Mouse (Mus musculus): ENCODE results near the gene Gstp3. TPM values are rescaled to one million over a fixed set of nuclear protein-coding genes. Genes with fewer than 3 reads are reported as not detected.

The Gstp3 gene
- polyA plus RNA-seq, 1 experiment: 23.6 TPM

GRCm38 (mm10) chr19:4093772-4094171 lies 34.4 kb upstream of the Gstp3 start:
- Histone ChIP-seq H3K36me3 (ENCODE audit: control insufficient read depth, insufficient read depth, low read length) (no peaks in the 10 kb centered on the region), H3K27ac (ENCODE audit: control insufficient read depth, insufficient read depth, low read length) (no peak overlapping the region), H3K27me3 (ENCODE audit: control insufficient read depth, insufficient read depth, low read length) (no peaks in the 10 kb centered on the region), H3K4me1 (replicated peaks; ENCODE audit: control insufficient read depth, insufficient read depth, low read length) (peaks cover 27% of the 10 kb centered on the region), H3K4me3 (ENCODE audit: control insufficient read depth, insufficient read depth, low read length) (no peak overlapping the region)
- 26% methylated on average over 7 of the region's 7 CpGs for WGBS
- DNase-seq: no peak
- TF ChIP-seq POLR2A (IDR thresholded peaks at IDR 0.05; ENCODE audit: control insufficient read depth, extremely low read depth, insufficient read depth, low read length, poor library complexity): no peak
- no peak for TF ChIP-seq CTCF (IDR thresholded peaks at IDR 0.05; ENCODE audit: borderline replicate concordance, control insufficient read depth, extremely low read depth, insufficient read depth, low read length, poor library complexity)

GRCm38 (mm10) chr19:4092750-4093149 lies 33.4 kb upstream of the Gstp3 start:
- Histone ChIP-seq H3K36me3 (ENCODE audit: control insufficient read depth, insufficient read depth, low read length) (no peaks in the 10 kb centered on the region), H3K4me3 (ENCODE audit: control insufficient read depth, insufficient read depth, low read length) (no peak overlapping the region), H3K4me1 (replicated peaks; ENCODE audit: control insufficient read depth, insufficient read depth, low read length) (peaks cover 18% of the 10 kb centered on the region), H3K27ac (ENCODE audit: control insufficient read depth, insufficient read depth, low read length) (no peak overlapping the region), H3K27me3 (ENCODE audit: control insufficient read depth, insufficient read depth, low read length) (no peaks in the 10 kb centered on the region)
- no peak for DNase-seq
- 86% methylated on average over 3 of the region's 3 CpGs for WGBS
- TF ChIP-seq POLR2A (IDR thresholded peaks at IDR 0.05; ENCODE audit: control insufficient read depth, extremely low read depth, insufficient read depth, low read length, poor library complexity) (no peak), CTCF (IDR thresholded peaks at IDR 0.05; ENCODE audit: borderline replicate concordance, control insufficient read depth, extremely low read depth, insufficient read depth, low read length, poor library complexity) (no peak)

GRCm38 (mm10) chr19:4091383-4091782 lies 32.0 kb upstream of the Gstp3 start:
- 18% methylated on average over 2 of the region's 2 CpGs for WGBS

DNA sequence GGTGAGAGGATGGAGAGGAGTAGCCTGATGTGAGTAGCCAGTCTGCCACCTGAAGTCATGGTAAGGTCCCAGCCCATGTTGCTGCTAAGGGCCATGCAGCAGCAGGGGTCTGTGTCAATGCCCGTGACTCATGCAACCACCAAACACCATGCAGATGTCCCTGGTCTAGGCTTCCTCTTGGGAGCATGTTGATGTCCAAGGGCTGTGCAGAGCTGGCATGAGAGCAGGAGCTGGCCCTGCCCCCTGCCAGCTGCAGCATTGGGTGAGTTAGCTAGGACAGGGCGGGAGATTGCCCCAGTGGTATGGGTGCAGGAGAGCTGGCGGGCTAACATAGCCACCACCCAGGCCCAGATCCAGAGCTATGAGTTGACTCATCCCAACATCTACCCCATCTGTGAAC lies 31.1 kb upstream of the Gstp3 start:
- no peak overlapping the region for H3K4me3 ChIP-seq (ENCODE audit: control insufficient read depth, insufficient read depth, low read length)
- DNase-seq: no peak
- TF ChIP-seq POLR2A (IDR thresholded peaks at IDR 0.05; ENCODE audit: control insufficient read depth, extremely low read depth, insufficient read depth, low read length, poor library complexity) (no peak), CTCF (IDR thresholded peaks at IDR 0.05; ENCODE audit: borderline replicate concordance, control insufficient read depth, extremely low read depth, insufficient read depth, low read length, poor library complexity) (no peak)
- H3K4me1 ChIP-seq (replicated peaks; ENCODE audit: control insufficient read depth, insufficient read depth, low read length): peaks cover 9% of the 10 kb centered on the region
- no peaks in the 10 kb centered on the region for H3K27me3 ChIP-seq (ENCODE audit: control insufficient read depth, insufficient read depth, low read length)
- WGBS: 94% methylated on average over 3 of the region's 3 CpGs
- no peaks in the 10 kb centered on the region for H3K36me3 ChIP-seq (ENCODE audit: control insufficient read depth, insufficient read depth, low read length)
- no peak overlapping the region for H3K27ac ChIP-seq (ENCODE audit: control insufficient read depth, insufficient read depth, low read length)

More at GRCm38 (mm10) chr19:4091383-4091782, 32.0 kb upstream of the Gstp3 start:
- TF ChIP-seq CTCF (IDR thresholded peaks at IDR 0.05; ENCODE audit: borderline replicate concordance, control insufficient read depth, extremely low read depth, insufficient read depth, low read length, poor library complexity): no peak
- TF ChIP-seq POLR2A (IDR thresholded peaks at IDR 0.05; ENCODE audit: control insufficient read depth, extremely low read depth, insufficient read depth, low read length, poor library complexity): no peak
- H3K27me3 ChIP-seq (ENCODE audit: control insufficient read depth, insufficient read depth, low read length): no peaks in the 10 kb centered on the region
- no peak for DNase-seq
- H3K27ac ChIP-seq (ENCODE audit: control insufficient read depth, insufficient read depth, low read length): no peak overlapping the region
- H3K36me3 ChIP-seq (ENCODE audit: control insufficient read depth, insufficient read depth, low read length): no peaks in the 10 kb centered on the region
- H3K4me3 ChIP-seq (ENCODE audit: control insufficient read depth, insufficient read depth, low read length): no peak overlapping the region
- H3K4me1 ChIP-seq (replicated peaks; ENCODE audit: control insufficient read depth, insufficient read depth, low read length): peaks cover 11% of the 10 kb centered on the region

GRCm38 (mm10) chr19:4089128-4089527 lies 29.8 kb upstream of the Gstp3 start:
- DNase-seq: no peak
- 94% methylated on average over 6 of the region's 6 CpGs for WGBS
- Histone ChIP-seq H3K4me1 (replicated peaks; ENCODE audit: control insufficient read depth, insufficient read depth, low read length) (peaks cover 7% of the 10 kb centered on the region), H3K4me3 (ENCODE audit: control insufficient read depth, insufficient read depth, low read length) (no peak overlapping the region), H3K27me3 (ENCODE audit: control insufficient read depth, insufficient read depth, low read length) (no peaks in the 10 kb centered on the region), H3K27ac (ENCODE audit: control insufficient read depth, insufficient read depth, low read length) (no peak overlapping the region), H3K36me3 (ENCODE audit: control insufficient read depth, insufficient read depth, low read length) (no peaks in the 10 kb centered on the region)
- TF ChIP-seq CTCF (IDR thresholded peaks at IDR 0.05; ENCODE audit: borderline replicate concordance, control insufficient read depth, extremely low read depth, insufficient read depth, low read length, poor library complexity): no peak
- no peak for TF ChIP-seq POLR2A (IDR thresholded peaks at IDR 0.05; ENCODE audit: control insufficient read depth, extremely low read depth, insufficient read depth, low read length, poor library complexity)

DNA sequence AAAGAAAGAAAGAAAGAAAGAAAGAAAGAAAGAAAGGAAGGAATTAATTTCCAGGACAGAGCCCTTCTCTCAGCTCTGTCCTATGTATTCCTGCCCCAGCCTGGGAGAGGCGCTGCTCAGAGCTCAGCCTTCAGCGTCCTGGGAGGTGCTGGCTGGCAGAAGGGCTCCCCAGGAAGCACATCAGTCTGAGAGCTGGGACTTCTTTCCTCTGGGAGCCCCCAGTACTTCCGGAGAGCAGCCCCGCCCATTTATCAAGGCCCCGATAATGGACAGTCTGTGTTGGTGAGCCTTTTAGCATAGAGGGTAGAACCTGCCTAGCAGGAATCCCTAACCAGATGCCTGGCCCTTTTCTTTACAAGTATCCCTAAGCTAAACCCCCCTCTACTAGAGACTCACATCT lies 28.8 kb upstream of the Gstp3 start:
- Histone ChIP-seq H3K27me3 (ENCODE audit: control insufficient read depth, insufficient read depth, low read length) (no peaks in the 10 kb centered on the region), H3K27ac (ENCODE audit: control insufficient read depth, insufficient read depth, low read length) (no peak overlapping the region), H3K36me3 (ENCODE audit: control insufficient read depth, insufficient read depth, low read length) (no peaks in the 10 kb centered on the region), H3K4me3 (ENCODE audit: control insufficient read depth, insufficient read depth, low read length) (no peak overlapping the region), H3K4me1 (replicated peaks; ENCODE audit: control insufficient read depth, insufficient read depth, low read length) (no peaks in the 10 kb centered on the region)
- no peak for TF ChIP-seq CTCF (IDR thresholded peaks at IDR 0.05; ENCODE audit: borderline replicate concordance, control insufficient read depth, extremely low read depth, insufficient read depth, low read length, poor library complexity)
- TF ChIP-seq POLR2A (IDR thresholded peaks at IDR 0.05; ENCODE audit: control insufficient read depth, extremely low read depth, insufficient read depth, low read length, poor library complexity): no peak
- 76% methylated on average over 5 of the region's 5 CpGs for WGBS
- DNase-seq: no peak

DNA sequence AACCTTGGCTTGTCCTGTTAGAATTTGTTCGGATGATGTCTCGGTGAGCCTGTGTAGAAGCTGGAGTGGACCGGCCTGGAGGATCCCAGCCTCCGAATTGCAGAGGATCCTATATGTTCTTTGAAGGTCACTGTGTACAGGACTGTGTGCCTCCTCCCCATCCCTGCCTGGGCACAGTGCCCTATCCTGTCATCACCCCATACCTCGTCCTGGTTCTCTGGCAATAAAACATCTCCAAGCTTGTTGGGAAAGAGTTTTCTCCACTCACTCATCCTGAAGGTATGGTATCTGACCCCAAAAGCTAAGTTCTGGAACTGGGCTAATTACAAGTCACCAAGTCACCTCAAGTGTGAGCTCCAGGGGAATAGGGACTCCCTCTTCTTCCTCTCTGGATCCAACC lies 27.7 kb upstream of the Gstp3 start:
- Histone ChIP-seq H3K4me3 (ENCODE audit: control insufficient read depth, insufficient read depth, low read length) (no peak overlapping the region), H3K4me1 (replicated peaks; ENCODE audit: control insufficient read depth, insufficient read depth, low read length) (no peaks in the 10 kb centered on the region), H3K27ac (ENCODE audit: control insufficient read depth, insufficient read depth, low read length) (no peak overlapping the region), H3K27me3 (ENCODE audit: control insufficient read depth, insufficient read depth, low read length) (no peaks in the 10 kb centered on the region), H3K36me3 (ENCODE audit: control insufficient read depth, insufficient read depth, low read length) (no peaks in the 10 kb centered on the region)
- no peak for DNase-seq
- 96% methylated on average over 5 of the region's 5 CpGs for WGBS
- TF ChIP-seq CTCF (IDR thresholded peaks at IDR 0.05; ENCODE audit: borderline replicate concordance, control insufficient read depth, extremely low read depth, insufficient read depth, low read length, poor library complexity): no peak
- TF ChIP-seq POLR2A (IDR thresholded peaks at IDR 0.05; ENCODE audit: control insufficient read depth, extremely low read depth, insufficient read depth, low read length, poor library complexity): no peak

Measured in thymus, adult 2 months (tissue).